Mouse (Mus musculus): ENCODE data around the gene Nemp1. TPM values are rescaled to one million over a fixed set of nuclear protein-coding genes. Genes with fewer than 3 reads are reported as not detected.
A peak's percentile ranks its signal among the peaks of the same experiment; 100 is the strongest.

Nemp1 gene
- polyA plus RNA-seq, 1 experiment, result 5.6 TPM

DNA sequence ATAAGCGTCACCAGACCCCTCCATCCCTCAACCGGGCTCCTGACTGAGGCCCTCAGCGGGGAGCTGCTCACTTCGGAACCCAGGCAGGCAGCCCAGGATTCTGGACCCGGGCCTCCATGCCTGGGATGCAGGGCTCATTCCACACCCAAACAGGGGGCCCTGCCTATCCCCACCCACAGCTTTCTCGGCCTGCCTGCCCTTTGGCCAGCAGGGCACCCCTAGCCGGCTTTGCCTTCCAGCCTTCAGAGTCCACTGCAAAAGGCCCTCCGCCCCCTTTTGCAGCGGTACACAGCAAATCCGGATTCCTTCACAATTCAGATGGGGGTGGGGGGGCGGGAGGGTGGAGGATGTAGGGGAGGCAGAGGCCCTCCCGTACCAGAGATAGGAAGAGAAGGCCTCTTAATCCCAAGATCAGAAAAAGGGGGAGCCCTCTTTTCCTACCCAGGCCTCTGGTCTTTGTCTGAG, 46.7 kb upstream of the Nemp1 start:
- H3ac ChIP-seq (ENCODE audit: control insufficient read depth, insufficient read length), result peak overlapping the region; percentile 3
- no peak for TF ChIP-seq CEBPB (IDR thresholded peaks at IDR 0.05; ENCODE audit: insufficient read depth, poor library complexity, severe bottlenecking)
- peak; percentile 25 for TF ChIP-seq POLR2A (IDR thresholded peaks at IDR 0.05; ENCODE audit: insufficient read length, low read depth)

DNA sequence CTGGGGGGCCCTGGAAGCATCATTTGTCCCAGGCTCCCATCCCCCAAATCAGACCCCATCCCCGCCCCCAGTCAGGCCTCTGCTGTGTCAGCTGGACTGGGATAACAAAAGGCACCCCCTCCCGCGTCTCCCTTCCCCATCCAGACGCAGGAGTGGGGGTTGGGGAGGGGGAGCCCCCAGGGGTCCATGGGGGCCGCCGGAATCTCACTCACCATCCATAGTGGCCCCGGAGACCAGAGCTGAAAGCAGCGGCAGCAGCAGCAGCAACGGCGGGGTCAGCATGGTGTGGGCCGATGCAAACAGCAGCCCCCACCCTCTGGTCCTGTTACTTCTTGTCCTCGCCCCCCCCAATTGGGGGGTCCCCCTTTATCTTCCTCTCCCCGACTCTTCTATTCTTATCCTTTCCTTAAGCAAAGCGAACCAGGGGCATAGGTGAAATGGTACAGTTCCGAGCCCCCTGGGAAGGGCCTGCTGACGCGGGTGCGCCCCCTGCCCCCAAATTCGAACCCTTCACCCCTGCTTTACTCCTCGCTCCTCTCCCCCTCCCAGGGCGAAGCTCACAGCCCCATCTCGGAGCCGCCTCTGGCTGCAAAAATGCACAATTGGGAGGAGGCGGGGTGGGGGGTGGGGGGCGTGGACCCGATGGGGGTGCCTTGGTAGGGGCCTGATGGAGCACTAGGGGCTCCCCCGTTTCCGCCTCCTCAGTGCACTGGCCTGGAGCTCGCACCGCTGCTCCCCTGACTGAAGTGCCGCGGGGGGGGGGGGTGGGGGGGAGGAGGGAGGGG, 46.1 kb upstream of the Nemp1 start, which contains the start of gene Lrp1:
Lrp1 (minus strand) TSS at position 743 of the 785 bp plus-strand sequence.
- no peaks in the 10 kb centered on the region for H3K36me3 ChIP-seq (ENCODE audit: control insufficient read depth, insufficient read depth)

More for the DNA sequence above, 46.7 kb upstream of the Nemp1 start:
- Histone ChIP-seq H3K4me2 (ENCODE audit: low read depth) (peak overlapping the region; percentile 94), H3K36me3 (ENCODE audit: control insufficient read depth, insufficient read depth) (no peaks in the 10 kb centered on the region), H3K27me3 (ENCODE audit: control insufficient read depth, insufficient read depth, insufficient read length) (no peaks in the 10 kb centered on the region), H3K4me3 (peak overlapping the region; percentile 85), H3K79me2 (ENCODE audit: control insufficient read depth, insufficient read depth) (peaks cover 49% of the 10 kb centered on the region)

DNA sequence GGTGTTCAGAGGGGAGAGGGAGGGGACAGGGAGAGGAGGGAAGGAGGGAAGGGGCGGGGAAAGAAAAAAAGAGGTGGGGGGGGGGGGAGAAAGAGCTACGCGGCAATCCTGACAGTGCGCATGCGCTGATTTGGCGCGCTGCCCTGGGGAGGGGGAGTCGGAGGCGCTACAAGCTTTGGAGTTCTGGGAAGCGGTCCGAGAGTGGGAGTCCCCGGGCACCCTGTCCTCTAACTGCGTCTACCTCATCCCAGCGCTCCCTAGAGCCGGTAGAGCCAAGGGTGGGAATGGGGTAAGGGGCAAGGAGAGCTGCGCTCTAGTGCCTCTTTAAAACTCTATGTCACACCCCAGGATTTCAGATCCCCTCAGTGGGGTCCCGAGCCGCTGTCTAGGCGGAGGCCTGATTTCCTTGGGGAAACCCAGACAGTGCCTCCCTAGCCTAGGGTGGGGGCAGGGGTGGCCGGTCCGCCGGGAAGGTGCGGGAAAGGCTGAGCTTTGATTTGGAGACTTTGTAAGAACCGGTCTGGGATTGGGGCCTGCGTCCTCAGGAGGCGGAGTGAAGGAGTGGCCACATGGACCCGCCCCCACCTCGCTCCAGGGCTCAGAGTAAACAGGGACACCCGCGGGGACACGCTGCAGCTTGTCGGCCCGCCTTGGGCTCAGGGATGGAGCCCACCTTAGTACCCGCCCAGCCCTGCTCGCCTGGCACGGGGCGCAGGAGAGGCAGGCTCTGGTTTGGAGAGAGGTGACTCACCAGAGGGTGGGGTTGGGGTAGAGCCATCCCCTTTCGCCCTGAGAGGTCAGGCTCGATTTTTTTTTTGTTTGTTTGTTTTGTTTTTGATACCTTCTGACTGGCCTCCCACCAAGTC, 45.3 kb upstream of the Nemp1 start:
- H3K79me2 ChIP-seq (ENCODE audit: control insufficient read depth, insufficient read depth), result peaks cover 42% of the 10 kb centered on the region
- peak overlapping the region; percentile 83 for H3K4me2 ChIP-seq (ENCODE audit: low read depth)
- peak overlapping the region; percentile 85 for H3K4me3 ChIP-seq
- no peaks in the 10 kb centered on the region for H3K27me3 ChIP-seq (ENCODE audit: control insufficient read depth, insufficient read depth, insufficient read length)
- TF ChIP-seq MYOD1 (IDR thresholded peaks at IDR 0.05; ENCODE audit: control insufficient read depth in 1 of 3, insufficient read length in 2 of 3, low read depth in 2 of 3) (no peak), REST (IDR thresholded peaks at IDR 0.05; ENCODE audit: insufficient read depth, insufficient read length) (no peak), MYOG (IDR thresholded peaks at IDR 0.05; ENCODE audit: control insufficient read depth in 1 of 3, insufficient read depth in 1 of 3, insufficient read length in 2 of 3, low read depth in 2 of 3) (no peak), CEBPB (IDR thresholded peaks at IDR 0.05; ENCODE audit: insufficient read depth, poor library complexity, severe bottlenecking) (no peak), TCF3 (IDR thresholded peaks at IDR 0.05; ENCODE audit: insufficient read length, low read depth) (no peak), POLR2A (IDR thresholded peaks at IDR 0.05; ENCODE audit: insufficient read length, low read depth) (peak; percentile 82), POLR2AphosphoS2 (IDR thresholded peaks at IDR 0.05; ENCODE audit: insufficient read length, low read depth) (peak; percentile 83), MAX (IDR thresholded peaks at IDR 0.05; ENCODE audit: low read depth) (peak; percentile 32), E2F4 (IDR thresholded peaks at IDR 0.05; ENCODE audit: insufficient read depth) (no peak), SRF (IDR thresholded peaks at IDR 0.05; ENCODE audit: control insufficient read depth, insufficient read length, low read depth) (no peak), TCF12 (IDR thresholded peaks at IDR 0.05; ENCODE audit: insufficient read depth, poor library complexity, severe bottlenecking) (no peak), USF1 (IDR thresholded peaks at IDR 0.05; ENCODE audit: low read depth) (peak; percentile 18)
- H3ac ChIP-seq (ENCODE audit: control insufficient read depth, insufficient read length), result peak overlapping the region; percentile 3
- H3K36me3 ChIP-seq (ENCODE audit: control insufficient read depth, insufficient read depth), result no peaks in the 10 kb centered on the region

More for the DNA sequence above, 46.1 kb upstream of the Nemp1 start, which contains the start of gene Lrp1:
- peaks cover 43% of the 10 kb centered on the region for H3K79me2 ChIP-seq (ENCODE audit: control insufficient read depth, insufficient read depth)
- peak within 1 kb of the TSS; percentile 3 for H3ac ChIP-seq (ENCODE audit: control insufficient read depth, insufficient read length)
- H3K27me3 ChIP-seq (ENCODE audit: control insufficient read depth, insufficient read depth, insufficient read length), result no peaks in the 10 kb centered on the region
- H3K4me2 ChIP-seq (ENCODE audit: low read depth), result peak within 1 kb of the TSS; percentile 94
- peak; percentile 51 for TF ChIP-seq POLR2A (IDR thresholded peaks at IDR 0.05; ENCODE audit: insufficient read length, low read depth)
- TF ChIP-seq REST (IDR thresholded peaks at IDR 0.05; ENCODE audit: insufficient read depth, insufficient read length), result no peak
- peak within 1 kb of the TSS; percentile 85 for H3K4me3 ChIP-seq

DNA sequence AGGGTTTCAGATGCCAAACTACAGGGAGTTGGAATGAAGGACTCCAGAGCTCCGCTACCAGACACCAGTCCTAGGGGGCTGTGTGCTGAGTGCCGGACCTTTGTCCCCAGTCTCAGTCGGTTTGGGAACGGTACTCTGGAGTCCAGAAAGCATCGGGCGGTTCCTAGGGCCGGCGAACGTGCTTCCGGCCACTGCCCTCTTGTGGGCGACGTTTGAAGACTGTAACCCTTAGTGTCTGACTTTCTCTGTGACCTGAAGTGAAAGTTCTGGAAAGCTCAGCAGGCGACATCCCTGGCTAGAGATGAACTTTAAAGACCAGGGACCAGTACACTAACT, 44.7 kb upstream of the Nemp1 start:
- no peaks in the 10 kb centered on the region for H3K36me3 ChIP-seq (ENCODE audit: control insufficient read depth, insufficient read depth)
- peaks cover 38% of the 10 kb centered on the region for H3K79me2 ChIP-seq (ENCODE audit: control insufficient read depth, insufficient read depth)
- H3K27me3 ChIP-seq (ENCODE audit: control insufficient read depth, insufficient read depth, insufficient read length), result no peaks in the 10 kb centered on the region
- no peak for TF ChIP-seq TCF3 (IDR thresholded peaks at IDR 0.05; ENCODE audit: insufficient read length, low read depth)
- no peak for TF ChIP-seq CEBPB (IDR thresholded peaks at IDR 0.05; ENCODE audit: insufficient read depth, poor library complexity, severe bottlenecking)
- TF ChIP-seq E2F4 (IDR thresholded peaks at IDR 0.05; ENCODE audit: insufficient read depth), result no peak
- no peak for TF ChIP-seq POLR2A (IDR thresholded peaks at IDR 0.05; ENCODE audit: insufficient read length, low read depth)
- TF ChIP-seq USF1 (IDR thresholded peaks at IDR 0.05; ENCODE audit: low read depth), result no peak
- no peak for TF ChIP-seq TCF12 (IDR thresholded peaks at IDR 0.05; ENCODE audit: insufficient read depth, poor library complexity, severe bottlenecking)
- peak overlapping the region; percentile 85 for H3K4me3 ChIP-seq
- peak overlapping the region; percentile 83 for H3K4me2 ChIP-seq (ENCODE audit: low read depth)
- H3ac ChIP-seq (ENCODE audit: control insufficient read depth, insufficient read length), result peak overlapping the region; percentile 3

DNA sequence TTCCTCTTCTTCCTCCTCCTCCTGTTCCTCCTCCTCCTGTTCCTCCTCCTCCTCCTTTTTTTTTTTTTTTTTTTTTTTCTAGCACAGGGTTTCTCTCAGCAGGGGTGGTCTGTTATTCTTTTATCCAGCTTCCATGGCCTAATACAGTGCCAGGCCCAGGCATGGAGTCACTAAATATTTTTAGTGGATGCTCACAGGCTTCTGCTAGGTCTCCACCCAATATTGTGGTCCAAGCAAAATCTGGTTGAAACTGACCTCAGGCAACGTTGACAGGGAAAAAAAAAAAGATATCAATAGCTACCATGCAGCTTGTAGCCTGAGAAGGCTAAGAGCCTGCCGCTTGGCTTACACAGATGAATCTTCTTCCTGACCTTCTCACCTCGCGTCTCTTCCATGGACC, 44.0 kb upstream of the Nemp1 start:
- peaks cover 31% of the 10 kb centered on the region for H3K79me2 ChIP-seq (ENCODE audit: control insufficient read depth, insufficient read depth)
- TF ChIP-seq TCF12 (IDR thresholded peaks at IDR 0.05; ENCODE audit: insufficient read depth, poor library complexity, severe bottlenecking) (no peak), POLR2A (IDR thresholded peaks at IDR 0.05; ENCODE audit: insufficient read length, low read depth) (no peak), MYOG (IDR thresholded peaks at IDR 0.05; ENCODE audit: control insufficient read depth in 1 of 3, insufficient read depth in 1 of 3, insufficient read length in 2 of 3, low read depth in 2 of 3) (no peak), SRF (IDR thresholded peaks at IDR 0.05; ENCODE audit: control insufficient read depth, insufficient read length, low read depth) (no peak), MYOD1 (IDR thresholded peaks at IDR 0.05; ENCODE audit: control insufficient read depth in 1 of 3, insufficient read length in 2 of 3, low read depth in 2 of 3) (no peak), E2F4 (IDR thresholded peaks at IDR 0.05; ENCODE audit: insufficient read depth) (no peak), TCF3 (IDR thresholded peaks at IDR 0.05; ENCODE audit: insufficient read length, low read depth) (no peak), MAX (IDR thresholded peaks at IDR 0.05; ENCODE audit: low read depth) (no peak), POLR2AphosphoS2 (IDR thresholded peaks at IDR 0.05; ENCODE audit: insufficient read length, low read depth) (no peak), USF1 (IDR thresholded peaks at IDR 0.05; ENCODE audit: low read depth) (no peak), CEBPB (IDR thresholded peaks at IDR 0.05; ENCODE audit: insufficient read depth, poor library complexity, severe bottlenecking) (no peak), REST (IDR thresholded peaks at IDR 0.05; ENCODE audit: insufficient read depth, insufficient read length) (no peak)
- peak overlapping the region; percentile 85 for H3K4me3 ChIP-seq
- H3ac ChIP-seq (ENCODE audit: control insufficient read depth, insufficient read length), result no peak overlapping the region
- no peaks in the 10 kb centered on the region for H3K27me3 ChIP-seq (ENCODE audit: control insufficient read depth, insufficient read depth, insufficient read length)
- peak overlapping the region; percentile 83 for H3K4me2 ChIP-seq (ENCODE audit: low read depth)
- H3K36me3 ChIP-seq (ENCODE audit: control insufficient read depth, insufficient read depth), result no peaks in the 10 kb centered on the region
